Mouse (Mus musculus) heart, embryonic 14.5 days (tissue): ENCODE results near the gene Nkain4. TPM values are rescaled to one million over a fixed set of nuclear protein-coding genes. Genes with fewer than 3 reads are reported as not detected.

Experiments
- ATAC-seq: fragments of 200-750 bp; cut with Nextera tagmentation; 2 replicates; pipeline ENCODE4 v1.8.0; 2017; ENCODE audit warnings: low read depth, moderate TSS enrichment; ENCODE audit not compliant: insufficient number of reproducible peaks, insufficient read depth, low FRiP score
- H3K27ac ChIP-seq, 2 experiments: fragments of 200-500 bp in 1 of 2; fragments of 300-500 bp in 1 of 2; sonication (generic) in 1 of 2; replicated peaks in 1 of 2; 2 replicates each; pipeline ENCODE4 v1.5.1; 2012 to 2014; ENCODE audit warnings: low read depth in 2 of 2, low read length in 2 of 2, control low read depth in 1 of 2, mild to moderate bottlenecking in 1 of 2, mixed read lengths in 1 of 2; ENCODE audit not compliant: control insufficient read depth in 1 of 2, insufficient read depth in 1 of 2
- H3K27me3 ChIP-seq: fragments of 300-500 bp; sonication (generic); 2 replicates; pipeline ENCODE4 v1.6.1; 2014; ENCODE audit warnings: mild to moderate bottlenecking, low read length, control low read depth; ENCODE audit not compliant: control insufficient read depth, insufficient read depth
- H3K36me3 ChIP-seq: fragments of 300-500 bp; sonication (generic); 2 replicates; pipeline ENCODE4 v1.6.1; 2014; ENCODE audit warnings: mild to moderate bottlenecking, control low read depth, low read length, mixed read lengths; ENCODE audit not compliant: control insufficient read depth, insufficient read depth
- H3K4me1 ChIP-seq, 2 experiments: fragments of 200-500 bp in 1 of 2; fragments of 300-500 bp in 1 of 2; sonication (generic) in 1 of 2; 2 replicates each; pipeline ENCODE4 v1.6.1; 2012 to 2014; ENCODE audit warnings: low read length in 2 of 2, control low read depth in 1 of 2, mixed read lengths in 1 of 2; ENCODE audit not compliant: control insufficient read depth in 2 of 2, insufficient read depth in 2 of 2
- H3K4me2 ChIP-seq: fragments of 300-500 bp; sonication (generic); 2 replicates; pipeline ENCODE4 v1.6.1; 2014; ENCODE audit warnings: mild to moderate bottlenecking, low read length
- H3K4me3 ChIP-seq, 2 experiments: fragments of 200-500 bp in 1 of 2; fragments of 300-500 bp in 1 of 2; sonication (generic) in 1 of 2; 2 replicates each; pipeline ENCODE4 v1.5.1; 2012 to 2014; ENCODE audit warnings: low read length in 2 of 2, mild to moderate bottlenecking in 2 of 2, control low read depth in 1 of 2, low read depth in 1 of 2, moderate library complexity in 1 of 2; ENCODE audit not compliant: control insufficient read depth in 1 of 2, insufficient read depth in 1 of 2
- H3K9ac ChIP-seq: fragments of 300-500 bp; sonication (generic); 2 replicates; pipeline ENCODE4 v1.6.1; 2014; ENCODE audit warnings: mild to moderate bottlenecking, low read length
- H3K9me3 ChIP-seq: fragments of 300-500 bp; sonication (generic); 2 replicates; pipeline ENCODE4 v1.6.1; 2016; ENCODE audit warnings: low read length, control low read depth; ENCODE audit not compliant: control insufficient read depth
- WGBS: fragments of 180-500 bp; shearing (Covaris S2); extraction: QIAGEN DNeasy Blood & Tissue Kit; methylation state at CpG from one replicate; pipeline ENCODE4 v1.1.7; 2014; 5-methylcytosine and 5-hydroxymethylcytosine counted together
- polyA plus RNA-seq: library from polyadenylated mRNA; unstranded; fragments of >200 nt; fragmentation: Nextera tagmentation; extraction: Ambion mirVana; gene quantifications from 2 replicates; pipeline ENCODE4 v1.2.1, GENCODE M21; 2014

Nkain4 gene
- polyA plus RNA-seq, 1 experiment from 2014 or later = 57.4 TPM

DNA sequence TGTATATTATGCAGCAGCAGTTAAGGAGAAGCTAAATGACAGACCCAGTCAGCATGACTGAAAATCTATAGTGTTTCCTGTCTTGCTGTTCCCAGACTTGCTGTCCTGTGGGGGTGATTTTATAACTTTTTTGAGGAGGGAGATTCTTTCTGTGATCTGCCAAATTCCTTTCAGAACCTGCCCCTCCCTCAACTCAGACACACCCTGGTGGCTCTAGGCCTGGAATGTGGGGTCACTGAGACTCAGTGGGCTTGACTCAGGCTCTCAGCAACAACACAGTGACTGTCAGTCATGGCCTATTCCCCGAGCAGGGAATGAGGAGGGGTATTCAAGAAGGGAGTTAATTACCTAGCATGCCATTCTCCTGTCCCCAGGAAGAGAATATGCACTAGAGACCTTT is 4.6 kb downstream of the Nkain4 start:
- Histone ChIP-seq H3K27ac (no peak overlapping the region), H3K9ac (no peak overlapping the region), H3K27me3 (peaks cover 16% of the 10 kb centered on the region; the same call in 1 of the 2 replicates), H3K36me3 (no peaks in the 10 kb centered on the region), H3K4me1 (peaks cover 4 to 13% of the 10 kb centered on the region in 2 experiments), H3K9me3 (no peaks in the 10 kb centered on the region), H3K4me2 (no peak overlapping the region), H3K4me3 (no peak overlapping the region)
- WGBS = 54% methylated on average over 1 of the region's 1 CpGs
- no peak for ATAC-seq

DNA sequence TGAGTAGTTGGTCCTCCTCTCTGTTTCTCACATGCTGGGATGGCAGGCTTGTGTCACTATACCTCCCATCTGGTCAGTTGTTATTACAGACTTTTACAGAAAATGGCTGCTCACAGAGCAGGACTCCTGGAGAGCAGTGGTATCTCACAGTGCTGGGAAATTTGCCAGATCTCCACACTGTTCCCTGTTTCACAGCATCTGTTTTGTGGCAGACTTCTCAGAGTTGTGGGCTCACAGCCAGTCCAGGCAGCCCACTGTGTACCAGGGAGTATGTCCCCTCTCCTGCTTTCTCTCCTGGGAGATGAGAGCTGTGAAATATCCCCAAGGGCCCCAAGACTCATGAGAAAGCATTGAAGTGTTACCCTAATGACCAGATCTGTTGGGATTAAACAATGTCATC is 12.6 kb downstream of the Nkain4 start:
- Histone ChIP-seq H3K36me3 (peaks cover 3% of the 10 kb centered on the region; the same call in 1 of the 2 replicates), H3K27ac (peak overlapping the region; percentile 38 to 66; a peak in 3 of 4 replicates), H3K4me1 (peaks cover 6 to 10% of the 10 kb centered on the region in 2 experiments; a peak in 3 of 4 replicates), H3K27me3 (no peaks in the 10 kb centered on the region; the same call in 1 of the 2 replicates), H3K4me2 (no peak overlapping the region), H3K9me3 (no peaks in the 10 kb centered on the region), H3K4me3 (no peak overlapping the region), H3K9ac (no peak overlapping the region; the same call in 1 of the 2 replicates)
- ATAC-seq = peak; percentile 74; the same call in 1 of the 2 replicates

DNA sequence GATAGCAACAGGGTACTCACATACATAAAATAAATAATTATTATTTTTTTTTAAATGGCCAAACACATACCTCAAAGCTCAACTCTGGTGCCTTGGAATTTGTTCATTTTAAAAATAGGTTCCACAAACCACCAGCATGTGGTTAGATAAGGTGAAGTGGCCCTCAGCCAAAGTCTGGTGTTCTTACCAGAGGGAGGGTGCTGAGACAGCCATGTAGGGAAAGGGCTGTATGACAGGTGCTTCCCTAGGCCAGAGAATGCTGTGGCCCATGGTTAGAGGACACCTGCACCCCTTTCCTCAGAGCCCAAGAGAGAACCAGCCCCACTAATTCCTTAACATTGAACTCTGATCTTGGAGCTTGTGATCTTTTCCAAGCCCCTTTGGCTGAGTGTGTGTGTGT is 14.3 kb downstream of the Nkain4 start:
- H3K27ac ChIP-seq = no peak overlapping the region
- peaks cover 3% of the 10 kb centered on the region; the same call in 1 of the 2 replicates for H3K36me3 ChIP-seq
- no peak for ATAC-seq
- no peak overlapping the region for H3K9ac ChIP-seq
- no peaks in the 10 kb centered on the region for H3K9me3 ChIP-seq
- peaks cover 6 to 10% of the 10 kb centered on the region in 2 experiments; a peak in 3 of 4 replicates for H3K4me1 ChIP-seq
- no peak overlapping the region for H3K4me2 ChIP-seq
- no peaks in the 10 kb centered on the region for H3K27me3 ChIP-seq
- H3K4me3 ChIP-seq = no peak overlapping the region

DNA sequence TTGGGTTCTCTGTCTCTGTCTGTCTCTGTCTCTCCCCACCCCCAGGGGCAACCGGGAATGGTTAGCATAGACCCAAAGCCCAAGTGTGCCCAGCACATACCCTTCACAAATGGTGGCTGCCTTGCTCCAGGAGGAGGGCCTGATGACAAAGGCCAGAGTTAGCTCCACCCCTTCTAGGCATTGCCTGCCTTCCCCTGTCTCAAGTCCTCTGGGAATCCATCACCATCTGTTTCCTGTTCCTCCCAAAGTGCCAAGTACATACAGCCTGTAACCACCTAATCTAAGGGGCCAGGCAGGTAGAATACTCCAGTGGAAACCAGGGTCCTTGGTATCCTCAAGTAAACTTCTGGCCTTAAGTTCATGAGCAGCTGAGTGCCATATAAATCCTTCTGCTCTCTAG is 22.1 kb downstream of the Nkain4 start:
- H3K4me3 ChIP-seq = no peak overlapping the region

DNA sequence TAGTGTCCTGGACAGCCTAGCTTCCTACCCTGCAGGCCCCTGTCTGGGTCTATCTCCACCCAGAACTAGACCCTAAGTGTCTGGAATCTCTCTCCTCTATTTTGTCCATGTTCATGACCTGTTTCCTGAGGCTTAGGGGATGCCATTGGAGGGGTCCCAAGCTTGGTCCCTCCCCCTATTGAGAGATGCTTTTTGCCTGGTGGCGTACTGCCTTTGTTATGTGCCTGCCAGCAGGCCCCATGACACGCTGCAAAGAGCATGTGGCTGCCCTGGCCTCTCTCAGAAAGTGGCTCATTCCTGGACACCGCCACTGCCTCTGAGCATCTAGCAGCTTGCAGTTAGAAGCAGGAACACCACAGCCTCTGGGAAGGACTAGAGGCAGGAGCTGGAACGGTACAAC is 25.8 kb downstream of the Nkain4 start, which contains the start of gene Birc7:
Birc7 (plus strand) TSS at position 301 of the 400 bp plus-strand sequence.
- Histone ChIP-seq H3K9ac (no peak within 1 kb of the TSS), H3K4me1 (no peaks in the 10 kb centered on the region; a peak in 1 of 4 replicates), H3K36me3 (no peaks in the 10 kb centered on the region), H3K27ac (no peak within 1 kb of the TSS), H3K9me3 (no peaks in the 10 kb centered on the region), H3K4me2 (no peak within 1 kb of the TSS), H3K4me3 (no peak within 1 kb of the TSS), H3K27me3 (0 out of 2 replicates have a peak, but pooled peaks cover 6% of the 10 kb centered on the region)
- WGBS = 50% methylated on average over 4 of the region's 4 CpGs
- ATAC-seq = no peak

More for the DNA sequence above, 22.1 kb downstream of the Nkain4 start:
- Histone ChIP-seq H3K36me3 (peaks cover 3% of the 10 kb centered on the region; the same call in 1 of the 2 replicates), H3K9me3 (no peaks in the 10 kb centered on the region), H3K4me2 (no peak overlapping the region), H3K27me3 (0 out of 2 replicates have a peak, but pooled peaks cover 6% of the 10 kb centered on the region), H3K9ac (no peak overlapping the region), H3K4me1 (no peaks in the 10 kb centered on the region; a peak in 1 of 4 replicates), H3K27ac (no peak overlapping the region)
- ATAC-seq = no peak
- WGBS = 63% methylated on average over 1 of the region's 1 CpGs

DNA sequence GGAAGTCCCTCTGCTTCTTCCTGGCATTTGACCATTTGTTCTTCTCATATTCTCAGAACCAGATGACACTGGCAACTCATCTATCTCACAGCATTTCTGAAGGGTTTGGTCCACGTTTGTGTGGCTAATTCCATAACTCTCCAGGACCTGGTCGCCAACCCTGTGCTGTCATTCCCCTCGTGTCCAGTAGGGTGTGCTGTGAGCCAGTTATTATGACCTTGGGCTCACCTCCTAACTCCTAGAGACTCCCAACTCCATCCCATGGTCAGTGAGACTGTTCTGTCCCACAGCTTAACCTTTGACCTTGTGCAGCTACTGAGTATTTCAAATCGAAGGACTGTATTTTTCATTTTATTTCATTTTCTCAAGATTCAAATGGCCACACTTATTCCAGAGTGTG is 29.3 kb downstream of the Nkain4 start:
- no peak overlapping the region for H3K4me3 ChIP-seq
- no peak overlapping the region for H3K9ac ChIP-seq
- WGBS = 7% methylated on average over 4 of the region's 4 CpGs

DNA sequence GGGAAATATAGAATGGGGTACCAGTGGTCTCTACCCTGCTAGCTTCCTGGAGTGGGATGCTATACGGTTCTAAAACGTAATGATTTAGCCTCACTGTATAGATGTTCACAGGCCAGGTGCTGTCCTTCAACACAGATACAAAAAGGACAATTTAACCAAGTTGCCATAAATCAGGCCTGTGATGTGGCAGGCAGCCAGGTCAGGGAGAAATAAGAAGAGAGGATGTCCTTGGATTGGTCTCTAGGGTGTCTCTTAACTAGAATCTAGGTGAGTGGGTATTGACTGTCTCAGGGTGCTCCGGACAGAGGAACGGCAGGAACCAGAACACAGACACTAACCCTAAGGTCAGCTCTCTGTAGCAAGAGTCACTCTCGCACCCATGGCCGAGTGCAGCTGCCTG is 31.8 kb downstream of the Nkain4 start:
- Histone ChIP-seq H3K27ac (no peak overlapping the region), H3K4me1 (peaks cover 2 to 7% of the 10 kb centered on the region in 2 experiments), H3K27me3 (no peaks in the 10 kb centered on the region), H3K4me2 (no peak overlapping the region), H3K9me3 (no peaks in the 10 kb centered on the region), H3K36me3 (peaks cover 12% of the 10 kb centered on the region), H3K4me3 (no peak overlapping the region), H3K9ac (no peak overlapping the region)
- 85% methylated on average over 6 of the region's 6 CpGs for WGBS
- ATAC-seq = no peak

More for the DNA sequence above, 29.3 kb downstream of the Nkain4 start:
- no peaks in the 10 kb centered on the region for H3K27me3 ChIP-seq
- ATAC-seq = no peak
- H3K9me3 ChIP-seq = no peaks in the 10 kb centered on the region
- no peak overlapping the region for H3K4me2 ChIP-seq
- H3K27ac ChIP-seq = no peak overlapping the region
- H3K4me1 ChIP-seq = peaks cover 0 to 2% of the 10 kb centered on the region in 2 experiments; a peak in 2 of 4 replicates
- no peaks in the 10 kb centered on the region for H3K36me3 ChIP-seq
